Comparison of ENCODE assay signal across 32 mouse cellular contexts in the genomic region with DNA sequence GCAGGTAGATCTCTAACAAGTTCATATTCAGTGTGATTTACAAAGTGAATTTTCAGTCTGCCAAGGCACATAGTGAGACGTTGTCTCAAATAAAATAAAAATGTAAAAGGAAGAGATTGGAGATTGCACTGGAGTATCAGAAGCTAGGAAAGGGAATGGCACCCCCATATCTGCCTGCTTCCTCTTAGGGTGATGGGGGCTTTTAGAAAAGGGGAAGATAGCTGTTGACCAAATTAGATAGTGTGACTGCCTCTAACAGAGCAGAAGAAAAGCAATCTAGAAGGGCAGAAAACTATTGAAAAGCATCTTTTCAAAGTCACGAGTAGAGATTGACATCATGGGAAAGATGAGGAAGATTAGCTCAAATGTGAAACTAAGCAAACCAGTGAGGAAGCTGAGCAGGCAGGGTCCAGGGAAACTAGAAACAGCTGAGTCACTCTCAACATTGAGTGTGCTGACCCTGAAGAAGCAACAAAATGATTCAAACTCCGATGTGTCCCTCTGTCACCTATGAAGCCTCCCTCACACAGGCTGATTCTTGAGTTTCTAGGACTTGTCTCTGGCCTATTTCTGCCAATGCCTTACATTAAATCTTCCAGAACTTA. TPM values are rescaled to one million over a fixed set of nuclear protein-coding genes. Genes with fewer than 3 reads are reported as not detected.
DNase-seq lines count a peak whose midpoint lies in the region; ATAC-seq and TF ChIP-seq lines count a peak whose summit lies in the region.
"Had no signal": no experiment of that assay in that cellular context is flagged by ENCODE, and none has a peak within 500 bp of the region (broad histone marks: within the 10 kb centered on the region; RNA-seq: fewer than 3 reads in every experiment).

No protein-coding gene starts in this region.

- no peaks in the 10 kb centered on the region for H3K27me3 ChIP-seq in kidney, embryonic 15.5 days
- H3K27me3 ChIP-seq in kidney, adult 2 months (replicated peaks; ENCODE audit: control insufficient read depth, insufficient read depth, low read length): no peaks in the 10 kb centered on the region
- no peaks in the 10 kb centered on the region for H3K27me3 ChIP-seq in G1E (ENCODE audit: insufficient read depth, low read length)
- H3K27me3 ChIP-seq in myocyte (ENCODE audit: control insufficient read depth, insufficient read depth, insufficient read length): no peaks in the 10 kb centered on the region
- no peaks in the 10 kb centered on the region for H3K27me3 ChIP-seq in hindbrain, embryonic 14.5 days (ENCODE audit: control insufficient read depth, insufficient read depth, low read length)
- H3K27me3 ChIP-seq: heart, embryonic 13.5 days; hindbrain, embryonic 12.5 days; limb, embryonic 12.5 days; neural tube, embryonic 15.5 days had no signal

- H3K79me2 ChIP-seq in myocyte (ENCODE audit: control insufficient read depth, insufficient read depth): no peaks in the 10 kb centered on the region

- H3K36me3 ChIP-seq in kidney, embryonic 15.5 days: no peaks in the 10 kb centered on the region
- H3K36me3 ChIP-seq in kidney, adult 2 months (ENCODE audit: control insufficient read depth, insufficient read depth, low read length): no peaks in the 10 kb centered on the region
- H3K36me3 ChIP-seq in G1E (replicated peaks): no peaks in the 10 kb centered on the region
- no peaks in the 10 kb centered on the region for H3K36me3 ChIP-seq in myocyte (ENCODE audit: control insufficient read depth, insufficient read depth)
- no peaks in the 10 kb centered on the region for H3K36me3 ChIP-seq in hindbrain, embryonic 14.5 days (replicated peaks; ENCODE audit: control insufficient read depth, insufficient read depth)
- H3K36me3 ChIP-seq: embryonic facial prominence, embryonic 10.5 days; forebrain, embryonic 10.5 days; heart, embryonic 13.5 days; hindbrain, embryonic 12.5 days; limb, embryonic 12.5 days; neural tube, embryonic 15.5 days had no signal

- no peak overlapping the region for H3ac ChIP-seq in myocyte (ENCODE audit: control insufficient read depth, insufficient read length)

- no peak for TF ChIP-seq CTCF in kidney, adult 2 months (conservative IDR thresholded peaks at IDR 0.05; ENCODE audit: insufficient read depth, insufficient read length, low read depth, low read length)
- no peak for TF ChIP-seq CTCF in G1E (IDR thresholded peaks at IDR 0.05; ENCODE audit: low read depth, low read length)
- TF ChIP-seq CTCF in layer of hippocampus, adult 2 months (conservative IDR thresholded peaks at IDR 0.05): no peak

- H3K27ac ChIP-seq in kidney, embryonic 15.5 days: no peak overlapping the region
- H3K27ac ChIP-seq in kidney, adult 2 months (ENCODE audit: insufficient read depth, low read depth, low read length): no peak overlapping the region
- no peak overlapping the region for H3K27ac ChIP-seq in layer of hippocampus, adult 2 months
- H3K27ac ChIP-seq in hindbrain, embryonic 14.5 days: no peak overlapping the region
- H3K27ac ChIP-seq: embryonic facial prominence, embryonic 10.5 days; forebrain, embryonic 10.5 days; heart, adult 2 months; heart, embryonic 13.5 days; hindbrain, embryonic 12.5 days; limb, embryonic 12.5 days; neural tube, embryonic 15.5 days had no signal

- ATAC-seq in kidney, embryonic 15.5 days (replicated peaks; ENCODE audit: low FRiP score): peak; percentile 54
- peak; percentile 24; the same call in 1 of the 2 replicates for ATAC-seq in G1E (ENCODE audit: extremely low read depth, insufficient number of reproducible peaks, low FRiP score, poor library complexity, severe bottlenecking)
- ATAC-seq in hematopoietic stem cell, adult 5-6 weeks (replicated peaks in 1 of 2; ENCODE audit: insufficient read depth in 1 of 2, low FRiP score in 2 of 2, low TSS enrichment in 1 of 2, low read depth in 1 of 2, poor library complexity in 2 of 2, severe bottlenecking in 2 of 2): peak; percentile 67 to 68; a peak in 2 of 4 replicates
- no peak for ATAC-seq in hindbrain, embryonic 14.5 days (ENCODE audit: low FRiP score)
- ATAC-seq: forebrain, postnatal 0 days had no signal

- no peak overlapping the region for H3K4me2 ChIP-seq in kidney, embryonic 15.5 days
- peak overlapping the region; percentile 30 for H3K4me2 ChIP-seq in myocyte (ENCODE audit: low read depth)
- H3K4me2 ChIP-seq in hindbrain, embryonic 14.5 days (replicated peaks): no peak overlapping the region
- H3K4me2 ChIP-seq: heart, embryonic 13.5 days; hindbrain, embryonic 12.5 days; limb, embryonic 12.5 days; midbrain, embryonic 11.5 days; neural tube, embryonic 15.5 days had no signal

- no peak for TF ChIP-seq POLR2A in kidney, adult 2 months (IDR thresholded peaks at IDR 0.05; ENCODE audit: low read depth, low read length)
- TF ChIP-seq POLR2A in myocyte (IDR thresholded peaks at IDR 0.05; ENCODE audit: insufficient read length, low read depth): no peak

- 52% methylated on average over 3 of the region's 3 CpGs for WGBS in kidney, embryonic 15.5 days
- 58% methylated on average over 3 of the region's 3 CpGs for WGBS in kidney, adult 2 months
- WGBS in hindbrain, embryonic 14.5 days: 87% methylated on average over 3 of the region's 3 CpGs

- no peak overlapping the region for H3K9ac ChIP-seq in kidney, embryonic 15.5 days
- H3K9ac ChIP-seq in hindbrain, embryonic 14.5 days: no peak overlapping the region
- H3K9ac ChIP-seq: forebrain, postnatal 0 days; heart, embryonic 13.5 days; hindbrain, embryonic 12.5 days; limb, embryonic 12.5 days; neural tube, embryonic 15.5 days had no signal

- no peak overlapping the region for H3K4me3 ChIP-seq in kidney, embryonic 15.5 days (replicated peaks)
- H3K4me3 ChIP-seq in kidney, adult 2 months (ENCODE audit: insufficient read depth, low read depth, low read length): no peak overlapping the region
- H3K4me3 ChIP-seq in G1E (ENCODE audit: low read depth, low read length): no peak overlapping the region
- no peak overlapping the region for H3K4me3 ChIP-seq in myocyte
- H3K4me3 ChIP-seq in layer of hippocampus, adult 2 months: no peak overlapping the region
- H3K4me3 ChIP-seq in hindbrain, embryonic 14.5 days (replicated peaks; ENCODE audit: low read length): no peak overlapping the region
- H3K4me3 ChIP-seq: embryonic facial prominence, embryonic 10.5 days; forebrain, embryonic 10.5 days; heart, adult 2 months; heart, embryonic 13.5 days; hindbrain, embryonic 12.5 days; limb, embryonic 12.5 days; neural tube, embryonic 15.5 days had no signal

- DNase-seq in kidney, adult 2 months: no peak
- DNase-seq in G1E (ENCODE audit: low spot score): no peak
- no peak for DNase-seq in gastrocnemius, postnatal 36 days
- no peak for DNase-seq in layer of hippocampus, adult 2 months (ENCODE audit: low spot score in 2 of 2)
- DNase-seq in hindbrain, embryonic 14.5 days (ENCODE audit: low spot score): no peak
- DNase-seq: adrenal gland, postnatal 25 days; cerebellum, adult 9-11 months; forebrain, postnatal 0 days; gastrocnemius, postnatal 14 days; heart, adult 2 months; heart, postnatal 14 days; kidney, adult 11 months; kidney, postnatal 10 days; layer of hippocampus, postnatal 36 days; lung, adult 18-20 months; spleen, adult 18-20 months; thymus, postnatal 14 days had no signal

- no peaks in the 10 kb centered on the region for H3K9me3 ChIP-seq in kidney, embryonic 15.5 days (replicated peaks)
- no peaks in the 10 kb centered on the region for H3K9me3 ChIP-seq in G1E (replicated peaks)
- no peaks in the 10 kb centered on the region for H3K9me3 ChIP-seq in hindbrain, embryonic 14.5 days (ENCODE audit: control insufficient read depth, low read length)
- H3K9me3 ChIP-seq: embryonic facial prominence, embryonic 10.5 days; forebrain, embryonic 10.5 days; heart, embryonic 13.5 days; hindbrain, embryonic 12.5 days; limb, embryonic 12.5 days; neural tube, embryonic 15.5 days had no signal

- H3K4me1 ChIP-seq in kidney, embryonic 15.5 days: peaks cover 8% of the 10 kb centered on the region; the same call in 1 of the 2 replicates
- no peaks in the 10 kb centered on the region for H3K4me1 ChIP-seq in kidney, adult 2 months (ENCODE audit: control insufficient read depth, insufficient read depth, low read length)
- peaks cover 23% of the 10 kb centered on the region for H3K4me1 ChIP-seq in G1E (ENCODE audit: insufficient read depth, low read depth, low read length)
- no peaks in the 10 kb centered on the region for H3K4me1 ChIP-seq in hindbrain, embryonic 14.5 days (replicated peaks; ENCODE audit: control insufficient read depth, insufficient read depth, low read length)
- H3K4me1 ChIP-seq: embryonic facial prominence, embryonic 10.5 days; forebrain, embryonic 10.5 days; heart, embryonic 13.5 days; hindbrain, embryonic 12.5 days; limb, embryonic 12.5 days; neural tube, embryonic 15.5 days had no signal

- intact Hi-C loops in gastrocnemius, postnatal 36 days (cut with DNase I): no loop called here

TF ChIP-seq in myocyte, 11 proteins besides CTCF, POLR2A, EP300 and RAD21:
- no peak for TF ChIP-seq REST (IDR thresholded peaks at IDR 0.05; ENCODE audit: insufficient read depth, insufficient read length)
- TF ChIP-seq CEBPB (IDR thresholded peaks at IDR 0.05; ENCODE audit: insufficient read depth, poor library complexity, severe bottlenecking): no peak

RNA-seq across cellular contexts. Expression of a gene that starts 8.7 kb away (rescaled TPM):
- polyA plus RNA-seq in kidney, embryonic 15.5 days (2015; fragmentation: Nextera tagmentation; extraction: Ambion mirVana): not detected in 2 replicates
- not detected in 2 replicates for polyA plus RNA-seq in kidney, adult 2 months (2012; rRNA removed)
- total RNA-seq in G1E (2014; fragmentation: Nextera tagmentation): not detected in 2 replicates
- not detected in 2 replicates for total RNA-seq in G1E (2017)
- polyA plus RNA-seq in G1E (2012): not detected in 2 replicates
- total RNA-seq in hematopoietic stem cell, adult 5-6 weeks (2017): not detected in 2 replicates
- polyA plus RNA-seq in myocyte (2012; fragmentation: generic; extraction: Trizol): not detected
- not detected for total RNA-seq in gastrocnemius, postnatal 36 days (2021)
- not detected for total RNA-seq in layer of hippocampus, adult 2 months (2021)
- not detected in 2 replicates for polyA plus RNA-seq in hindbrain, embryonic 14.5 days (2014; fragmentation: Nextera tagmentation; extraction: Ambion mirVana)
- total RNA-seq: adrenal gland, postnatal 25 days; forebrain, postnatal 0 days; gastrocnemius, postnatal 14 days; heart, adult 2 months; heart, postnatal 14 days; layer of hippocampus, adult 18-20 months; layer of hippocampus, postnatal 36 days; left cerebral cortex, postnatal 10 days; midbrain, postnatal 0 days had no signal
- polyA plus RNA-seq: cortical plate, adult 2 months; embryonic facial prominence, embryonic 10.5 days; forebrain, embryonic 10.5 days; forebrain, postnatal 0 days; heart, adult 2 months; heart, embryonic 13.5 days; hindbrain, embryonic 12.5 days; limb, embryonic 12.5 days; midbrain, embryonic 11.5 days; midbrain, postnatal 0 days; neural tube, embryonic 15.5 days; testis, adult 2 months had no signal

RNA-seq across cellular contexts. Expression of a gene that starts 45.0 kb away (rescaled TPM):
- 90.8 and 92.7 TPM in 2 replicates for polyA plus RNA-seq in kidney, embryonic 15.5 days (2015; fragmentation: Nextera tagmentation; extraction: Ambion mirVana)
- 26.9 and 34.2 TPM in 2 replicates for polyA plus RNA-seq in kidney, adult 2 months (2012; rRNA removed)
- total RNA-seq in G1E (2014; fragmentation: Nextera tagmentation) (35.7 and 56.4 TPM in 2 replicates), G1E (2017) (37.3 and 43.3 TPM in 2 replicates)
- polyA plus RNA-seq in G1E (2012) (2.9 and 3.0 TPM in 2 replicates), myocyte (2012; fragmentation: generic; extraction: Trizol) (21.7 TPM)
- 10.5 and 36.8 TPM in 2 replicates for total RNA-seq in hematopoietic stem cell, adult 5-6 weeks (2017)
- total RNA-seq in gastrocnemius, postnatal 36 days (2021): 10 to 100 TPM; 14.9 to 17.2 TPM
- 10 to 100 TPM in 1 of 2 experiments, 1 to 10 TPM in 1; 8.4 to 10.6 TPM for total RNA-seq in layer of hippocampus, adult 2 months (2021)
- 45.4 and 48.9 TPM in 2 replicates for polyA plus RNA-seq in hindbrain, embryonic 14.5 days (2014; fragmentation: Nextera tagmentation; extraction: Ambion mirVana)
